Mouse (Mus musculus): ENCODE measurements at regions not wholly inside any gene's neighbourhood (a gene's known extent, or its start where the extent isn't known, plus 50 kb on each side); places are given as distances from the start of the nearest gene placed in this dataset.

DNA sequence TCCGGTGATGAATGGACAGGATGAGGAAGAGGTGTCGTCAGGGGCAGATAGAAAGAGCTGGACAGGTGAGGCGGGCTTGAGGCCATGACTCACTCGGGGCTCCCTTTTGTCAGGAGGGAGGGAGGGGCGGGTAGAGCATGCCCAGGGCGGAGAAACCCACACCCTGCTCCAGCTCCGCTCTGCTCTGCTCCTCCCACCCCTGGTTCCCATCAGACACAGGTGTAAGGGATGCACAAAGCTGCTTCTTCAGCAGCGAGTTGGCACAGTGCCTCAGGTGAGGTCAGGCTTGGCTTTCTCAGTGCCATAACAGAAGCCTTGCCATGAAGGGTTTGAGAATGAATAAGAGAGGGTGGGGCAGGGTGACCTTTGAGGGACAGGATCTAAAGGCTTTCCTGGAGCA is 212.2 kb downstream of the Ly86 start:
- TF ChIP-seq TCF12 (IDR thresholded peaks at IDR 0.05; ENCODE audit: low read depth, low read length) (no peak), CTCF (conservative IDR thresholded peaks at IDR 0.05 in 1 of 2, IDR thresholded peaks at IDR 0.05 in 1 of 2; ENCODE audit: low read depth in 2 of 2, low read length in 2 of 2) (no peak), SIN3A (IDR thresholded peaks at IDR 0.05; ENCODE audit: low read length) (no peak), EP300 (IDR thresholded peaks at IDR 0.05; ENCODE audit: low read length) (no peak), MAFK (IDR thresholded peaks at IDR 0.05; ENCODE audit: insufficient replicate concordance, low read length) (no peak), UBTF (IDR thresholded peaks at IDR 0.05; ENCODE audit: low read depth, low read length) (no peak), SMC3 (IDR thresholded peaks at IDR 0.05; ENCODE audit: low read depth, low read length) (no peak), RCOR1 (conservative IDR thresholded peaks at IDR 0.05; ENCODE audit: low read depth, low read length) (no peak)
